Mouse (Mus musculus) lung, postnatal 0 days (tissue): Measurements from ENCODE around the gene Slc6a9.

Experiments
- CTCF ChIP-seq: IDR thresholded peaks from 2 replicates; pipeline ENCODE4 v1.5.1; 2016; ENCODE audit warnings: antibody characterized with exemption, mild to moderate bottlenecking
- EP300 ChIP-seq: IDR thresholded peaks from 2 replicates; pipeline ENCODE4 v1.6.1; 2016; ENCODE audit warnings: antibody characterized with exemption, mild to moderate bottlenecking, control low read depth

GRCm38 (mm10) chr4:117878301-117878700, 44.0 kb downstream of the Slc6a9 start:
- no peak for TF ChIP-seq CTCF
- no peak for TF ChIP-seq EP300
